Mouse (Mus musculus): ENCODE results near the gene Nnmt. TPM values are rescaled to one million over a fixed set of nuclear protein-coding genes. Genes with fewer than 3 reads are reported as not detected.

The Nnmt gene
- polyA plus RNA-seq (2012; rRNA removed), result 41.0 and 73.5 TPM in 2 replicates

GRCm38 (mm10) chr9:48604939-48605598 lies at the start of gene Nnmt:
Nnmt (minus strand) TSS chr9:48605153.
- DNase-seq (ENCODE audit: low read depth), result no peak

- no peak for DNase-seq (ENCODE audit: low read depth)
Observed at GRCm38 (mm10) chr9:48654730-48655129, 49.8 kb upstream of the Nnmt start.

GRCm38 (mm10) chr9:48653399-48654070 lies 48.6 kb upstream of the Nnmt start:
- DNase-seq (ENCODE audit: low read depth), result no peak

GRCm38 (mm10) chr9:48652026-48652425 lies 47.1 kb upstream of the Nnmt start:
- no peak for DNase-seq (ENCODE audit: low read depth)

GRCm38 (mm10) chr9:48650846-48651245 lies 45.9 kb upstream of the Nnmt start:
- DNase-seq (ENCODE audit: low read depth), result no peak

GRCm38 (mm10) chr9:48649851-48650685 lies 45.1 kb upstream of the Nnmt start:
- no peak for DNase-seq (ENCODE audit: low read depth)

- no peak for DNase-seq (ENCODE audit: low read depth)
Observed at GRCm38 (mm10) chr9:48649098-48649766, 44.3 kb upstream of the Nnmt start.

GRCm38 (mm10) chr9:48648285-48649097 lies 43.5 kb upstream of the Nnmt start:
- no peak for DNase-seq (ENCODE audit: low read depth)

- DNase-seq (ENCODE audit: low read depth), result no peak
Observed at GRCm38 (mm10) chr9:48647648-48648284, 42.8 kb upstream of the Nnmt start.

- no peak for DNase-seq (ENCODE audit: low read depth)
Observed at GRCm38 (mm10) chr9:48646781-48647647, 42.1 kb upstream of the Nnmt start.

- DNase-seq (ENCODE audit: low read depth), result no peak
Observed at GRCm38 (mm10) chr9:48646251-48646650, 41.3 kb upstream of the Nnmt start.

GRCm38 (mm10) chr9:48645648-48646126 lies 40.7 kb upstream of the Nnmt start:
- no peak for DNase-seq (ENCODE audit: low read depth)

- no peak for DNase-seq (ENCODE audit: low read depth)
Observed at GRCm38 (mm10) chr9:48644926-48645647, 40.1 kb upstream of the Nnmt start.

GRCm38 (mm10) chr9:48644376-48644775 lies 39.4 kb upstream of the Nnmt start:
- DNase-seq (ENCODE audit: low read depth), result no peak

GRCm38 (mm10) chr9:48641636-48642035 lies 36.7 kb upstream of the Nnmt start:
- no peak for DNase-seq (ENCODE audit: low read depth)

GRCm38 (mm10) chr9:48640881-48641280 lies 35.9 kb upstream of the Nnmt start:
- no peak for DNase-seq (ENCODE audit: low read depth)

- no peak for DNase-seq (ENCODE audit: low read depth)
Observed at GRCm38 (mm10) chr9:48638176-48638803, 33.3 kb upstream of the Nnmt start.

- no peak for DNase-seq (ENCODE audit: low read depth)
Observed at GRCm38 (mm10) chr9:48637161-48637560, 32.2 kb upstream of the Nnmt start.

Measured in gonadal fat pad, adult 2 months (tissue).